Mouse (Mus musculus) hindbrain, postnatal 0 days (tissue): ENCODE measurements around the gene Nmu. TPM values are rescaled to one million over a fixed set of nuclear protein-coding genes. Genes with fewer than 3 reads are reported as not detected.

Experiments
- ATAC-seq: fragments of 200-750 bp; cut with Nextera tagmentation; 2 replicates; pipeline ENCODE4 v1.8.0; 2017; ENCODE audit warnings: mild to moderate bottlenecking, moderate TSS enrichment, moderate library complexity
- DNase-seq: peaks from one replicate; pipeline ENCODE4 v3.0.0-alpha.2; 2015; ENCODE audit warnings: low spot score
- H3K27ac ChIP-seq: fragments of 300-500 bp; sonication (generic); 2 replicates; pipeline ENCODE4 v1.5.1; 2014; ENCODE audit warnings: mild to moderate bottlenecking
- H3K27me3 ChIP-seq: fragments of 300-500 bp; sonication (generic); 2 replicates; pipeline ENCODE4 v1.6.1; 2014; ENCODE audit warnings: low read length, mixed read lengths; ENCODE audit not compliant: insufficient read depth
- H3K36me3 ChIP-seq: fragments of 300-500 bp; sonication (generic); 2 replicates; pipeline ENCODE4 v1.6.1; 2014; ENCODE audit warnings: low read length, mixed read lengths; ENCODE audit not compliant: insufficient read depth
- H3K4me1 ChIP-seq: fragments of 300-500 bp; sonication (generic); 2 replicates; pipeline ENCODE4 v1.6.1; 2014; ENCODE audit warnings: antibody characterized with exemption, low read length, mixed read lengths; ENCODE audit not compliant: insufficient read depth
- H3K4me2 ChIP-seq: fragments of 300-500 bp; sonication (generic); 2 replicates; pipeline ENCODE4 v1.6.1; 2014; ENCODE audit warnings: low read depth, mild to moderate bottlenecking, low read length, moderate library complexity, mixed read lengths
- H3K4me3 ChIP-seq: fragments of 300-500 bp; sonication (generic); 2 replicates; pipeline ENCODE4 v1.5.1; 2014; ENCODE audit warnings: low read length
- H3K9ac ChIP-seq: fragments of 300-500 bp; sonication (generic); replicated peaks from 2 replicates; pipeline ENCODE4 v1.6.1; 2014; ENCODE audit warnings: mild to moderate bottlenecking, low read length, moderate library complexity, mixed read lengths
- H3K9me3 ChIP-seq: fragments of 300-500 bp; sonication (generic); 2 replicates; pipeline ENCODE4 v1.6.1; 2016; ENCODE audit warnings: low read length, mixed read lengths
- CTCF ChIP-seq: IDR thresholded peaks from 2 replicates; pipeline ENCODE4 v1.5.1; 2016; ENCODE audit warnings: antibody characterized with exemption, control low read depth, low read depth
- WGBS: fragments of 180-500 bp; shearing (Covaris S2); extraction: QIAGEN DNeasy Blood & Tissue Kit; methylation state at CpG from one replicate; pipeline ENCODE4 v1.1.7; 2014; 5-methylcytosine and 5-hydroxymethylcytosine counted together
- polyA plus RNA-seq: library from polyadenylated mRNA; unstranded; fragments of >200 nt; fragmentation: Nextera tagmentation; extraction: Ambion mirVana; gene quantifications from 2 replicates; pipeline ENCODE4 v1.2.1, GENCODE M21; 2015
- total RNA-seq: library from RNA; depleted of rRNA; stranded (reverse); fragments of >200 nt; gene quantifications from 2 replicates; pipeline ENCODE4 v1.2.3, GENCODE M21; 2014

The Nmu gene
- total and polyA plus RNA-seq, 2 experiments from 2014 or later: 2.3 TPM; not detected in 1

DNA sequence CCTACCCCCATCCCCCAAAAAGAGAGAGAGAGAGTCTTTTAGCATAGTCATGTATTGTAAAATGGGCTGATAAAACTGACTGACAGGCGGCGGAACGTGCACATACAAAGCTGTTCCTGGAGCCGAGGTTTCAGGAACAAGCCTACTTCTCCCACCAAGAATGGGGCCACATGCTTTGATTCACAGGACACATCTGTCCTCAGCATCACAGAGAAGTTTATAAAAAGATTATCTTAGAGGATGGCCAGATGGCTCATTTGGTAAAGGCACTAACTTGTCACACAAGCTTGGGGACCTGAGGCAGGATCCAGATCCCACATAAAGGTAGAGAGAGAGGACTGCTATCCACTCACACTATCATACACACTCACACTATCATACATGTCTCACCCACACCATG is 38.5 kb downstream of the Nmu start:
- ATAC-seq: no peak
- no peak for DNase-seq
- WGBS: 88% methylated on average over 4 of the region's 4 CpGs
- Histone ChIP-seq H3K9me3 (no peaks in the 10 kb centered on the region), H3K4me3 (no peak overlapping the region), H3K27me3 (no peaks in the 10 kb centered on the region), H3K36me3 (no peaks in the 10 kb centered on the region), H3K9ac (no peak overlapping the region), H3K4me2 (no peak overlapping the region), H3K27ac (no peak overlapping the region), H3K4me1 (no peaks in the 10 kb centered on the region; the same call in 1 of the 2 replicates)
- TF ChIP-seq CTCF: no peak

DNA sequence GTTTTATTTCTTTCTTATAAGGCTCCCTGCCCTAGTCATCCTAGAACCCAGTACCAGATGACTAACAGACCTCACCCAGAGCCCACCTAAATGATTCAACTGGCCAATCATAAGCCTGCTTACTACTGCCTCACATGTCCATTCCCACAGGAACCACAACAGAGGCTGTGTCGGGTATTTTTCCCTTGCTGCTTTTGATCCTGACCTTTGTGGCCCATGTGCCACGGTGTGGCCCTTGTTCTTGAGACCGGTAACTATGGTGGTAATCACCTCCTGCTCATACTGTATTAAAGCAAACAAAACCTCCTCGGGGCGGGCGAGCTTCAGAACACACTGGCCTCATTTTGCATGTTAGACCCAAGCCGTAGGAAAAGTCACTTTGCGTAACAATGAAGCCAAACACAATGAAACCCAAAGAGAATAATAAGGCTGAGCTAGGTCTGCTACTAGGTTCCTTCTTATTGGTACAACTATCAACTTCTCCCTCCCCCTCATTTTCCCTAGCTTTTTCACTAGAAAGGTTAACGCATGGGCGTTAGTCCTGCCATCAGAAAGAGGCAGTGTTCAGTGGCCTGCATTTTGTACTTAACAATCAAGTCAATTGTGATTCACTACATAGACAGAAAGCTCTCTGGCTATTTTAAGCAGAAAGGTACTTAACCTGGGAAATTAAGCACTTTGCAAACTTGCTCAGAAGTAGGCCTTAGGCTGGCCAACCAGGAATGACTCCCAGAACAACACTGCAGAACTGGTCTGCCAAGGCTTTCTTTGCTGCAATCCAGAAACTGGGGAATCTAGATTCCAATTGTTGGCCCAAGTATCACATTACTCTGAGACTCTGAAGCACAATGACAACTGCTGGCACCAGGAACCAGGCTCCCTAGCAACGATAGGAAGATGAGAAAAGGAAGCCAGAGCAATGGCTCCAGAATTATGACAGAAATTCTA is 42.1 kb downstream of the Nmu start:
- H3K27ac ChIP-seq: no peak overlapping the region
- H3K9me3 ChIP-seq: no peaks in the 10 kb centered on the region
- no peaks in the 10 kb centered on the region for H3K27me3 ChIP-seq
- no peaks in the 10 kb centered on the region for H3K36me3 ChIP-seq
- H3K4me3 ChIP-seq: no peak overlapping the region
- H3K4me1 ChIP-seq: no peaks in the 10 kb centered on the region; the same call in 1 of the 2 replicates
- no peak for TF ChIP-seq CTCF
- DNase-seq (peak; percentile 31), ATAC-seq (no peak)
- no peak overlapping the region for H3K4me2 ChIP-seq
- no peak overlapping the region for H3K9ac ChIP-seq
- WGBS: 26% methylated on average over 11 of the region's 11 CpGs

GRCm38 (mm10) chr5:76308206-76308605 is 55.4 kb downstream of the Nmu start:
- TF ChIP-seq CTCF: no peak
- Histone ChIP-seq H3K9ac (no peak overlapping the region), H3K4me2 (no peak overlapping the region), H3K9me3 (no peaks in the 10 kb centered on the region), H3K27ac (no peak overlapping the region), H3K4me1 (no peaks in the 10 kb centered on the region), H3K4me3 (no peak overlapping the region), H3K27me3 (no peaks in the 10 kb centered on the region), H3K36me3 (no peaks in the 10 kb centered on the region)
- DNase-seq: no peak
- 62% methylated on average over 2 of the region's 2 CpGs for WGBS
- ATAC-seq: no peak

- ATAC-seq: no peak
- Histone ChIP-seq H3K36me3 (no peaks in the 10 kb centered on the region), H3K4me1 (peaks cover 4% of the 10 kb centered on the region; the same call in 1 of the 2 replicates), H3K9ac (no peak overlapping the region), H3K9me3 (no peaks in the 10 kb centered on the region), H3K27ac (no peak overlapping the region), H3K4me3 (no peak overlapping the region), H3K27me3 (no peaks in the 10 kb centered on the region), H3K4me2 (no peak overlapping the region)
- DNase-seq: no peak
- WGBS: 64% methylated on average over 3 of the region's 3 CpGs
- no peak for TF ChIP-seq CTCF
Observed at GRCm38 (mm10) chr5:76306261-76306660, 57.3 kb downstream of the Nmu start.

GRCm38 (mm10) chr5:76305616-76306015 is 58.0 kb downstream of the Nmu start:
- DNase-seq: peak; percentile 17
- H3K9me3 ChIP-seq: no peaks in the 10 kb centered on the region
- peaks cover 6% of the 10 kb centered on the region; the same call in 1 of the 2 replicates for H3K4me1 ChIP-seq
- TF ChIP-seq CTCF: no peak
- WGBS: 2% methylated on average over 8 of the region's 8 CpGs
- ATAC-seq: no peak
- H3K4me2 ChIP-seq: peak overlapping the region; percentile 93
- H3K36me3 ChIP-seq: no peaks in the 10 kb centered on the region
- H3K27me3 ChIP-seq: no peaks in the 10 kb centered on the region
- H3K4me3 ChIP-seq: peak overlapping the region; percentile 99
- H3K27ac ChIP-seq: no peak overlapping the region
- peak overlapping the region; percentile 98; the same call in 1 of the 2 replicates for H3K9ac ChIP-seq

DNA sequence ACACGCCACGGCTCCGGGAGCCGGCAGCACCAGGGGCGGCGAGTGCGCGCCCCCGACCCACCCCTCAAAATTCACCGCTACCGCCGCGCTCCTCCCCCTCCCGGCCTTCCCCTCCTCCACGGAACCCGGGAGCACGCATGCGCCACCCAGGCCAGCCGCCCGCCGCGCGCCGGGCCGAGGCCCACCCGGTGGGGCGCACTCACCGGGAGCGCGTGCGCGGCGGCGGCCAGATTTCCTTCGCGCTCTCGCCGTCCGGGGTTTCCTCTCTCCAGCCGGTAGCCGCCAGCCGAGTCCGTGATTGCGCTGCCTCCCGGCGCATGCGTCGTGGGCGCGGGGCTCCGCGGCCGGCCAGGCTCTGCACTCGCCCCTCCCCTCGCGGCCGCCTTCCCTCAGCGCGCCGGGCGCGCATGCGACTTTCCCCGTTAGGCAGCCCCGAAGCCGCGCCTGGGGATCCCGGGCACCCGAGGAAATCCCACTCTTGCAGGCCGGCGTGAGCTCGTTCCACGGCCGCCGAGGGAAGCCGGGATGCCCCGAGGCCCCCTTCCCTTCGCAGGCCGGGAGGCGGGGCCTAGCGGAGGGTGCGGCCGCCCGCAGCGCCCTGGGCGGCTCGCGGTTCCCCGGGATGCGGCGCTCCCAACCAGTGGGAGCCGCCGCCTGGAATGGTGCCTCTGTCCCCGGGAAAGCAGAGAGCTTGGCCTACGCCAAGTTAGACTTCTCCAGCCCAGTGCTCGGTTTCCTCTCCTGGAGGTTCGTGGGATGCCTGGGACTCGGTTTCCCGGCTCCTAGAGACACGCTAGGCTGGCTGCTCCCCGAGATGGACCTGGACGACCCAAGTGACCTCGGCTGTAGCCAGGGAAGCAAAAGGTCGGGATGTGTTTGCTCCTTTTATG is 58.9 kb downstream of the Nmu start, which contains the start of gene Clock:
Gene Clock (minus strand): TSS at position 341 of the 890 bp plus-strand sequence.
- Histone ChIP-seq H3K36me3 (no peaks in the 10 kb centered on the region), H3K9me3 (no peaks in the 10 kb centered on the region), H3K4me3 (peak within 1 kb of the TSS; percentile 99), H3K27ac (peak within 1 kb of the TSS; percentile 93), H3K27me3 (no peaks in the 10 kb centered on the region), H3K4me1 (peaks cover 6% of the 10 kb centered on the region; the same call in 1 of the 2 replicates), H3K9ac (peak within 1 kb of the TSS; percentile 98), H3K4me2 (peak within 1 kb of the TSS; percentile 93)
- DNase-seq (peak; percentile 95), ATAC-seq (peak; percentile 92)
- TF ChIP-seq CTCF: no peak
- WGBS: 2% methylated on average over 78 of the region's 104 CpGs
